Mouse (Mus musculus): ENCODE measurements around the gene Evi2b.

- TF ChIP-seq POLR2A (IDR thresholded peaks at IDR 0.05; ENCODE audit: borderline replicate concordance, low read depth, low read length): no peak
- TF ChIP-seq CTCF (IDR thresholded peaks at IDR 0.05; ENCODE audit: low read depth, low read length): no peak
These were observed 37.0 kb upstream of the Evi2b start for GRCm38 (mm10) chr11:79560536-79560935.
